11 mouse cellular contexts compared by ENCODE assay signal in genomic region chr7:78576169-78576568, GRCm38 (mm10).
DNase-seq lines count a peak whose midpoint lies in the region; ATAC-seq lines count a peak whose summit lies in the region.
"Had no signal": no experiment of that assay in that cellular context is flagged by ENCODE, and none has a peak within 500 bp of the region (broad histone marks: within the 10 kb centered on the region; RNA-seq: fewer than 3 reads in every experiment).

No protein-coding gene starts in this region.

- peaks cover 25% of the 10 kb centered on the region for H3K4me1 ChIP-seq in limb, embryonic 13.5 days
- peaks cover 28% of the 10 kb centered on the region for H3K4me1 ChIP-seq in limb, embryonic 10.5 days
- peaks cover 4% of the 10 kb centered on the region; the same call in 1 of the 2 replicates for H3K4me1 ChIP-seq in forebrain, embryonic 11.5 days (replicated peaks; ENCODE audit: control insufficient read depth, insufficient read depth, low read length)
- no peaks in the 10 kb centered on the region for H3K4me1 ChIP-seq in intestine, embryonic 14.5 days (replicated peaks; ENCODE audit: control insufficient read depth, insufficient read depth, low read length)
- peaks cover 5% of the 10 kb centered on the region; the same call in 1 of the 2 replicates for H3K4me1 ChIP-seq in stomach, embryonic 14.5 days (ENCODE audit: control insufficient read depth, insufficient read depth, low read length)

- H3K36me3 ChIP-seq in limb, embryonic 13.5 days, result no peaks in the 10 kb centered on the region
- no peaks in the 10 kb centered on the region for H3K36me3 ChIP-seq in limb, embryonic 10.5 days
- no peaks in the 10 kb centered on the region for H3K36me3 ChIP-seq in forebrain, embryonic 11.5 days (ENCODE audit: control insufficient read depth, insufficient read depth, low read length)
- H3K36me3 ChIP-seq in intestine, embryonic 14.5 days (ENCODE audit: control insufficient read depth, insufficient read depth, low read length), result no peaks in the 10 kb centered on the region
- no peaks in the 10 kb centered on the region for H3K36me3 ChIP-seq in stomach, embryonic 14.5 days (ENCODE audit: control insufficient read depth, insufficient read depth, low read length)
- H3K36me3 ChIP-seq: G1E had no signal

- H3K27ac ChIP-seq in limb, embryonic 13.5 days, result no peak overlapping the region
- H3K27ac ChIP-seq in limb, embryonic 10.5 days, result no peak overlapping the region
- H3K27ac ChIP-seq in forebrain, embryonic 11.5 days (ENCODE audit: low read depth, low read length), result no peak overlapping the region
- H3K27ac ChIP-seq in intestine, embryonic 14.5 days (ENCODE audit: low read depth), result no peak overlapping the region
- no peak overlapping the region for H3K27ac ChIP-seq in stomach, embryonic 14.5 days (ENCODE audit: low read length)

- peak overlapping the region; percentile 47 for H3K4me3 ChIP-seq in limb, embryonic 13.5 days
- H3K4me3 ChIP-seq in limb, embryonic 10.5 days, result no peak overlapping the region
- peak overlapping the region; percentile 54 for H3K4me3 ChIP-seq in forebrain, embryonic 11.5 days (ENCODE audit: low read depth, low read length)
- peak overlapping the region; percentile 47 for H3K4me3 ChIP-seq in intestine, embryonic 14.5 days (ENCODE audit: low read depth, low read length)
- H3K4me3 ChIP-seq in stomach, embryonic 14.5 days (ENCODE audit: low read depth, low read length), result peak overlapping the region; percentile 40; the same call in 1 of the 2 replicates
- H3K4me3 ChIP-seq: myocyte had no signal

- H3K4me2 ChIP-seq in limb, embryonic 13.5 days (replicated peaks), result no peak overlapping the region
- H3K4me2 ChIP-seq in forebrain, embryonic 11.5 days (ENCODE audit: low read depth, low read length, severe bottlenecking), result peak overlapping the region; percentile 85
- H3K4me2 ChIP-seq in intestine, embryonic 14.5 days (ENCODE audit: low read length), result peak overlapping the region; percentile 90
- H3K4me2 ChIP-seq in stomach, embryonic 14.5 days (replicated peaks; ENCODE audit: low read depth, low read length), result peak overlapping the region; percentile 77

- ATAC-seq in limb, embryonic 13.5 days (ENCODE audit: low FRiP score, low read depth), result no peak
- no peak for ATAC-seq in forebrain, embryonic 11.5 days (replicated peaks; ENCODE audit: low FRiP score)
- no peak for ATAC-seq in intestine, embryonic 14.5 days (replicated peaks; ENCODE audit: low FRiP score, low TSS enrichment, low read depth)
- ATAC-seq in stomach, embryonic 14.5 days (ENCODE audit: insufficient number of reproducible peaks, insufficient read depth, low FRiP score, low read depth), result no peak

- H3K27me3 ChIP-seq in limb, embryonic 13.5 days, result peaks cover 96% of the 10 kb centered on the region
- peaks cover 89% of the 10 kb centered on the region for H3K27me3 ChIP-seq in limb, embryonic 10.5 days (ENCODE audit: low read depth, poor library complexity, severe bottlenecking)
- peaks cover 15% of the 10 kb centered on the region for H3K27me3 ChIP-seq in forebrain, embryonic 11.5 days (ENCODE audit: control insufficient read depth, insufficient read depth, low read length)
- H3K27me3 ChIP-seq in intestine, embryonic 14.5 days (replicated peaks; ENCODE audit: control insufficient read depth, insufficient read depth, low read length), result peaks cover 60% of the 10 kb centered on the region
- peaks cover 42% of the 10 kb centered on the region for H3K27me3 ChIP-seq in stomach, embryonic 14.5 days (ENCODE audit: control insufficient read depth, insufficient read depth, low read length)

- 29% methylated on average over 5 of the region's 5 CpGs for WGBS in limb, embryonic 13.5 days
- 25% methylated on average over 5 of the region's 5 CpGs for WGBS in limb, embryonic 10.5 days
- WGBS in forebrain, embryonic 11.5 days, result 16% methylated on average over 5 of the region's 5 CpGs
- 24% methylated on average over 5 of the region's 5 CpGs for WGBS in intestine, embryonic 14.5 days
- WGBS in stomach, embryonic 14.5 days, result 28% methylated on average over 5 of the region's 5 CpGs

- no peaks in the 10 kb centered on the region for H3K9me3 ChIP-seq in limb, embryonic 13.5 days
- H3K9me3 ChIP-seq in limb, embryonic 10.5 days (replicated peaks), result no peaks in the 10 kb centered on the region
- no peaks in the 10 kb centered on the region for H3K9me3 ChIP-seq in forebrain, embryonic 11.5 days (ENCODE audit: control insufficient read depth, low read length)
- H3K9me3 ChIP-seq in intestine, embryonic 14.5 days (ENCODE audit: control insufficient read depth, low read length), result no peaks in the 10 kb centered on the region
- H3K9me3 ChIP-seq in stomach, embryonic 14.5 days (ENCODE audit: control insufficient read depth, low read depth, low read length), result no peaks in the 10 kb centered on the region

- no peak overlapping the region for H3K9ac ChIP-seq in limb, embryonic 13.5 days
- peak overlapping the region; percentile 64 for H3K9ac ChIP-seq in forebrain, embryonic 11.5 days (ENCODE audit: low read length)
- H3K9ac ChIP-seq in intestine, embryonic 14.5 days (ENCODE audit: low read length), result no peak overlapping the region
- no peak overlapping the region for H3K9ac ChIP-seq in stomach, embryonic 14.5 days (replicated peaks; ENCODE audit: low read depth, low read length)

- DNase-seq in limb, embryonic 10.5 days (ENCODE audit: low spot score), result no peak
- DNase-seq in forebrain, embryonic 11.5 days (ENCODE audit: low spot score), result no peak
- no peak for DNase-seq in intestine, embryonic 14.5 days (ENCODE audit: low spot score)
- DNase-seq in urinary bladder, adult 18-20 months (ENCODE audit: low spot score in 2 of 2), result no peak
- DNase-seq in retina, postnatal 1 day, result no peak
- DNase-seq: adrenal gland, postnatal 25 days; thymus, adult 18-20 months had no signal
